Mouse (Mus musculus) spleen, adult 18-20 months (tissue): Measurements from ENCODE around the gene Mlana.

Experiments used
- DNase-seq, 2 experiments: peaks; one replicate each; pipeline ENCODE4 v3.0.0; 2022; ENCODE audit warnings: mixed read lengths in 2 of 2

Gene Mlana

DNA sequence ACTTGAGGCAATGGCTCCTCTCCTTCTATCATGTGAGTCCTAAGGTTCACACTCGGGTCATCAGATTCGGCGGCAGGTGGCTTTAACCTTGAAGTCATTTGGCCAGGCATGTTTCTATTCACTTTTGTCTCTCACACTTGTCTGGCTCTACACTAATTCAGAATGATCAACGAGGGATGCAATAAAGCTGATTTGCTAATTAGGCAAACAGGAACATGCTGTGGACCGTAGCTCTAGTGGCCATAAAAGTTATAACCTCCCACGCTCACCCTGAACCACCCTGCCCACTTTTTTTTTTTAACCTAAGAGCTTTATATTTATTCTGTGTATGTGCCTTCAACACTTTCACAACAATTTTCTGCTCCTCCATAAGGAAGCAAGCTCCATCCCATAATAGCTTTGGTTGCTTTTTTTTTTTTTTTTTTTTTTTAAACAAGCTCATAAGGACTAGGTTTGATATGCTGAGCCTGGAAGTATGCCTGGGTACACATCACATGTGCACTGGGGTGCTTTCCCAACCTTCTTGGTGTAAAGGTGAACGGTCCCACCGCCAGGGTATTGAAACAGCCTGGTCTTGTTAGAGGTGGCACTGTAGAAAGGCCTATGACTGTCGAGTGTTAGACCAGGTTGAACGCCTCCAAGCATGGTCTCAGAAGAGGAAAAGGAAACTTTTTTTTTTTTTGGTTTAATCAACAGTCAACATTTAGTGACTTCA is 21.0 kb upstream of the Mlana start:
- no peak for DNase-seq

GRCm38 (mm10) chr19:29678181-29678778 is 19.3 kb upstream of the Mlana start:
- DNase-seq = no peak

- no peak for DNase-seq
Observed at GRCm38 (mm10) chr19:29680182-29681152, 17.2 kb upstream of the Mlana start.

DNA sequence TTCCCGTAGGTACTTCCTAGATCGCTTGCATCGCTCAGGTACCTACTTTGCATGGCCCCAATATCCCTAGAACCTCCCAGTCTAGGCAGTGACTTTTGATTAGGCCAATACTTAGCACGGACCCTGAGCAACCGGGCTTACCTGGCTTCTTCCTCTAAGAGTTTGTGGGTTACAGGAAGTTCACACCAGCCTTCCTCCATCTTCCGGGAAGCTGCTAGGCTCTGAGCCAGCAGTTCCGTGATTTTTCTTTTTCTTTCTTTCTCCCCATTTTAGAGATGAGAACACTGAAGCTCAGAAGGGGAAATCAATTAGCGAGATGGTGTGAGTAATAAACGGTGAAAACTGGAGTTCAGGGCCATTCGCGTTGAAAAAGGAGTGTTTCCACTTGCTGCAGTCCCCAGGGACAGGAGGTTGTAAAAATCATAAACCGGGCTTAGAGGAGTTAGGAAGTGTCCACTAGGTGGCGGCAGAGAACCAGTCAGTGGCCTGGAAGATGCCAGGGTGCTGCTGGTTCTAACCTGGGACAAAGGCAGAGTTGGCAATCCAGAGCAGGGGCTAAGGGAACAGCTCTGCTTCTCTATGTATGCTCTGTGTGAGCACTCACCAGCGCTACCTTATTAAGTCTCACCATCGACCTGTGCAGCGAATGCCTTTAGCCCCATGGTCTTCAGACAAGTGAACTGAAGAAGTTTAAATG is 13.6 kb upstream of the Mlana start:
- peak; percentile 49 to 80 for DNase-seq

DNA sequence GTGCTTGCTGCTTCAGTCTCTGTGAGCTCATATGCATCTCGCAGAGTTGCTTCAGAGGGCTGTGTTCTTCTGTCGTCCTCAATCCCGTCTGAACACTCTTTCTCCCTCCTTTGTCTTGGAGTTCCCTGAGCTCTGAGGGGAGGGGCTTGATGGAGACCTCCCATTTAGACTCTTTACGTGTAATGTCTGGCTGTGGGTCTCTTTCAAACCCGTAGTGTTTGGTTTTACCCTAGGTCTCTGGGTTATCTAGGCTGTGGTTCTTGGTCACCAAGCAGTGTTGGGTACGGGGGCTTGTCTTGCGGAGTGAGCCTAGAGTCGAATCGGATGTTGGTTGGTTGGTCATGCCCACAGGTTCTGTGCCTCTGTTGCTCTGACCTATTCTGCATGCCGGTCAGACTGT is 2.6 kb upstream of the Mlana start:
- no peak for DNase-seq

DNA sequence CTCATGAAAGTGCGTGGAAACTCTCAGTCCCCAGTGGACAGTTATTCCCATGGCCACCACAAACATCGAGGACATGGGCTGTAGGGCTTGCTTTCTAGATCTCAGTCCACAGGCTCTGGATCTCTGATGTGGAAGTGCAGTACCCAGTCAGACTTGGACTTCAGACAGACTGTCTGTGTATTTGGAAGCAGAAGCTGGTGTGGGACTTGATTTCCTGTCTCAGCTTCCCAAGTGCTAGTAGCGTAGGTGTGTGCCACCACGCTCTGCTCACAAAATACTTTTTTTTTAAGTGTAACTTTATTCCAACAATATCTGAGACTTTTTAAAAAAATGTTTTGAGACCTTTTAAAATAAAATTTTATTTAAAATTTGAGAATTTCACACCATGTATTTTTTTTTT is 1.3 kb upstream of the Mlana start:
- no peak for DNase-seq

- DNase-seq = no peak
Observed at GRCm38 (mm10) chr19:29696840-29697239, 784 bp upstream of the Mlana start.

DNA sequence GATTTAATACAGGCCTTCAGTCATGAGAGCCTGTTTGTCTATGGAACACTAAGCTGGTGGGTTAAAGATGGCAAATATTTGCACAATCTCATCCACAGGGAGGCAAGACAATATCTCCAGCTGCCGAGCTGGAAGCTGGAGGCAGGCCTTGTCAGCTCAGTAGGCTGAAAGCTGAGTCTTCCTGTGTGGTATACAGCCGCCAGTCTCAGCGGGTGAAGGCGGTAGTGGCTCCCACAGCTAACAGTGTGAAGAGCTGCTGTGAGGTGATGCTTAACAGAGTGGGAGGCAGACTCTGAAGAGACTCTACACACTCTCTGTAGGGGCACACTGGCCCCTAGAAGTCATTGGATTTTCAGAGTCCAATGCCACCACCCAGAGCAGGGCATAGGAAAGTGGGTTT is 4.1 kb downstream of the Mlana start:
- DNase-seq = no peak

DNA sequence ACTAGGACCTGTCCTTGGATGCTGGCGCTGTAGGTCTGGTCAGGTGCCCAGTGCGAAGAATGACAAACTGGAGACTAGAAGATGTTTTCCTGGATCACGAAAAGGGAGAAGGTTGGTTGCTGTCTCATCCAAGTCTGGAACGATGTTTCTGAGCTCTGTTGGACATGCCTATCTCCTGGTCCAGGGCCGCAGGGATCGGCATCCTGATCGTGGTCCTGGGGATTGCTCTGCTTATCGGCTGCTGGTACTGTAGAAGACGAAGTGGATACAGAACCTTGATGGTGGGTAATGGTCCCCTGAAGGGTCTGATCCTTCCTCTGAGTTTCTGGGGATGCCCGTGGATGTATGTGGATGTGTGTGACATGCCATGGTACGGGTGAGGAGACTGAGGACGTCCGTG is 6.8 kb downstream of the Mlana start:
- no peak for DNase-seq

DNA sequence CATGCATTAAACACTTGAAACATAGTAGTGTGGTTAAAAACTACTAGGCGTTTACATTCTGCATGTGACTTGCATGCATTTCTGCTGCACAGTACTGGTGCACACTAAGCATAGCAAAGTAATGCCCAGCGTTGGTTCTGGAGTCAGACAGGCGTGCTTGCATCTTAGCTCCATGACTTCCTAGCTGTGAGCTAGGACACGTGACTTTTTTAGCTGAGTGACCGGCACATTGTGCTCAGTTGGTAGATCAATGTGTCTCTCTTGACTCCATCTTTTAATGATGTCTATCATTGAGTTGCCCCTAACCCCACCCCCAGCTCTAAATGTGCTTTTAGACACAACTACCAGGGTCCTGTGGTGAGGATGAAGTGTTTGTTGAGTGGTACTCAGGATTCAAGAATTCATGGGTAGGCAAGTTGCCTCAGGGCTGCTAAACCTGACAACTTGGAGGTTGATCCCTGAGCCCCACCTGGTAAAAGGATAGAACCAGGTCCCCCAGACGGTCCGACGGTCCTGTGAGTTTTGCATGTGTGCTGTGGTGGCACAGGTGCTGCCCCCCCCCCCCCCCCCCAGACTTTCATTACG is 9.8 kb downstream of the Mlana start:
- DNase-seq = no peak

DNA sequence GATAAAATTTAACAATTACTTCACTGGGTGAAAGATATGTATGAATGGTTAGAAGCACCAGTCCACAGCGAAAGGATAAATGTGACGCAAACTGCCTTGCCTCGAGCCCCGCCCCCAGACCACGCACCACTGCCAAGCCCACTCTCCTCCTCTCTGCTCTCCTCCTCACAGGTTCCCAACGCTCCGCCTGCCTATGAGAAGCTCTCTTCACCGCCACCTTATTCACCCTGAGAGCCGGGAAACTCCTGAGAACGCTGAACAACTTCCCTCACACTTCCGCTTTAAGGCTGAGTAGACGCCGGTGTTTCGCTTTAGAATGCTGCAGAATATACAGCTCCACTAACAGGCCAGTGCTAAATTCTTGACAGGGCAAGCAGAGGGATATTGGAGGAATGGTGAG is 10.4 kb downstream of the Mlana start:
- DNase-seq = peak in 1 of 2 experiments; percentile 14

DNA sequence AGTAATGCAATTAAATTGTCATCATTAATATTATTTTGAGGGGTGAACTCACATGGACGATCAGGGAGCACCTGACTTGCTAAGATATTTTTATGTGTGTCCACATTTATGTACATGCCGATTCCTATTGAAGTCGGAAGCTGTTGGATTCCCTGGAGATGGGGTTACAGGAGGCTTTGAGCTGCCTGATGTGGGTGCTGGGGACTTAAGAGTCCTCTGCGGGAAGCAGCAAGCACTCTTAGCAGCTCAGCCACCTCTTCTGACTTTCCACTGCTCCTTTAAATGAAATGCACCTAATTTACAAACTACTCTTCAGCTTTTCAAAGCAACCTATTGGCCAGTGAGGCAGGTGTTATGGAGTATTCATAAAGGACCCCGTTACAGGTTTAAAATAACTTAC is 10.8 kb downstream of the Mlana start:
- DNase-seq = no peak

GRCm38 (mm10) chr19:29709461-29709860 is 11.8 kb downstream of the Mlana start:
- no peak for DNase-seq

DNA sequence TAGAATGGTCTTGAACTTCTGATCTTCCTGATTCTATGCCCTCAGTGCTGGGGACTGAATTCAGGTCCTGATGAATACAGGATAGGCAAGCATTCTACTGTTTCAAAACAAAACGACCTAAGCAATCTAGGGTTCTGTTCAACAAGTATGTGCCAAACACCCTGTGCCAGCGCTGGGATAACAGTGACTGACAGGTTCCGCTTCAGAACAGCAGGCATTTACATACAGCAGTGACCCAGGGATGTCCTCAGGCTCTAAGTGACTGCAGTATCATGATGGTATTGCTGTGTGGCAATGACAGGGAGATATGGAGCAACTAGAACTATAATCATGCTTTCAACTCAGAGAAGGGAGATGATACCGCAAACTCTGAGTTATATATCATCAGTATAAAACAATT is 15.8 kb downstream of the Mlana start:
- no peak for DNase-seq

DNA sequence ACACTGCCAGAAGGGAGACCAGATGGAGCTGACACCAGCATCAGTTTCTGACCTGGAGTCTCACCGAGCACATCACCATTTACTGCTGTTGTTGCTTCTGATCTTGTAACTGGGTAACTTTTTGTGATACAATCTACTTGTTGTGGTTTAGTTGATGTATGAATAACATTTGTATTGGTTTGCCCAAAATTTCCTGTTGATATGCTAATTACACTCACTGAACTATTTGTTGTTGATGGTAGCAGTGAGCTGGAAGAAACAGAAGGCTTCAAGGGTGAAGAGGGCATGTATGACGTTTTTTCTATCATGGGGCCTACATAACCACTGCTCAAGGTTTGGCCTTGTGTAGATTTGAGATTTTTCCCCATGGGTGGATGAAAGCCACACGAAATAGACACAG is 20.2 kb downstream of the Mlana start:
- no peak for DNase-seq

DNA sequence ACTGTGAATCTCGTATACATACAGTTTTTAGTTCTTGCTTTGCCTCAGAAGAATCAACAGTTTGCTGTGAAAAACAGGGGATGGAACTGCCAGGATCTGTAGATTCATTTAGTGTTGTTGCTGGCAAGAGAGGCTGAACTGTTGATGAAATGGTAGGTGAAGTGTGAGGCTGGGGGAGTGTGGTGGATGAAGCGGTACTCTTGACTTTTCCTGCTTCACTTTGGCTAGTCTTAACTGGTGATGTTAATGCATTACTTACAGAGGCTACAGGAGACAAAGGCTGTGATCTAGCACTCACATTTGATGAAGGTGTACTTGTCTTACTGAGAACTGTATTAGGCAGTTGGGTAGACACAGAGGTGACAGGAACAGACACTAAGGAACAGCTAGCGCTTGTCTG is 20.9 kb downstream of the Mlana start:
- no peak for DNase-seq

GRCm38 (mm10) chr19:29735421-29735820 is 37.8 kb downstream of the Mlana start:
- no peak for DNase-seq

- no peak for DNase-seq
Observed at GRCm38 (mm10) chr19:29739608-29740007, 42.0 kb downstream of the Mlana start.

GRCm38 (mm10) chr19:29740661-29741060 is 43.0 kb downstream of the Mlana start:
- no peak for DNase-seq

GRCm38 (mm10) chr19:29743531-29743930 is 45.9 kb downstream of the Mlana start:
- DNase-seq = no peak

DNA sequence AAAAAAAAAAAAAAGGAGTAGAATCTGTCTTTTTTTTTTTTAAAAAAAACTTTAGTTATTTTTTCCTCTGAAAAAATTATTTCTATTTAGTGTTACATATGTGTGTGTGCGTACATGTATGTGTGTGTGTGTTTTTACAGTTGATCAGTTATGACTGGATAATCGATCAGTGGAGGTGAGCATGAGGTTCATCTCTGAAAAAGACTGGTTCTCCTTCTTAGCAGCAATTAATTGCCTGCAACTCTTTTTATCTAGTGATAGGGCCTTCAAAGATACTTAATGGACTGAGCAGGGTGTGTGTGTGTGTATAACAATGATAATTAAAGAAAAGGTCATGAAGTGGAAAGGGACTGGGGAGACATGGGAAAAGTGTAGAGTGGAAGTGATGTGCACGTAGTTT is 53.4 kb downstream of the Mlana start:
- DNase-seq = no peak

- no peak for DNase-seq
Observed at GRCm38 (mm10) chr19:29753939-29754338, 56.3 kb downstream of the Mlana start.
